Mouse (Mus musculus): ENCODE results near the gene Mttp. TPM values are rescaled to one million over a fixed set of nuclear protein-coding genes. Genes with fewer than 3 reads are reported as not detected.
"Not testable (repeated sequence)": the region's sequence is repeated elsewhere in the genome, so short reads cannot be mapped to it uniquely, and the experiment has no call there.

The Mttp gene
- polyA plus RNA-seq, 1 experiment = 1.2 TPM

- H3K79me2 ChIP-seq (ENCODE audit: control insufficient read depth, insufficient read depth) = peaks cover 25% of the 10 kb centered on the region
- H3ac ChIP-seq (ENCODE audit: control insufficient read depth, insufficient read length, low read depth) = peak overlapping the region; percentile 40
- peaks cover 11% of the 10 kb centered on the region for H3K79me3 ChIP-seq (ENCODE audit: low read depth)
- TF ChIP-seq MYOG (IDR thresholded peaks at IDR 0.05; ENCODE audit: control insufficient read depth, extremely low read depth, insufficient read length) (no peak), MAX (IDR thresholded peaks at IDR 0.05) (no peak), MYOD1 (IDR thresholded peaks at IDR 0.05; ENCODE audit: control insufficient read depth, insufficient read length, low read depth) (no peak), CTCF (IDR thresholded peaks at IDR 0.05; ENCODE audit: control insufficient read depth, insufficient read depth, insufficient read length) (no peak), CEBPB (IDR thresholded peaks at IDR 0.05; ENCODE audit: low read depth) (no peak), FOSL1 (IDR thresholded peaks at IDR 0.05; ENCODE audit: insufficient read depth, low read length, poor library complexity, severe bottlenecking) (no peak), USF1 (IDR thresholded peaks at IDR 0.05; ENCODE audit: low read depth) (no peak)
- peaks cover 6% of the 10 kb centered on the region for H3K36me3 ChIP-seq (ENCODE audit: control insufficient read depth, insufficient read depth)
- H3K4me3 ChIP-seq (ENCODE audit: insufficient read depth, poor library complexity, severe bottlenecking) = peak overlapping the region; percentile 55
- H3K27me3 ChIP-seq (ENCODE audit: control insufficient read depth, insufficient read depth, insufficient read length) = no peaks in the 10 kb centered on the region
Observed at GRCm38 (mm10) chr3:138142733-138143314, 1.9 kb downstream of the Mttp start.

GRCm38 (mm10) chr3:138142052-138142732 lies 2.6 kb downstream of the Mttp start:
- H3K79me2 ChIP-seq (ENCODE audit: control insufficient read depth, insufficient read depth) = peaks cover 25% of the 10 kb centered on the region
- peaks cover 11% of the 10 kb centered on the region for H3K79me3 ChIP-seq (ENCODE audit: low read depth)
- no peaks in the 10 kb centered on the region for H3K36me3 ChIP-seq (ENCODE audit: control insufficient read depth, insufficient read depth)
- TF ChIP-seq MAX (IDR thresholded peaks at IDR 0.05) (no peak), CEBPB (IDR thresholded peaks at IDR 0.05; ENCODE audit: low read depth) (no peak), MYOD1 (IDR thresholded peaks at IDR 0.05; ENCODE audit: control insufficient read depth, insufficient read length, low read depth) (no peak), FOSL1 (IDR thresholded peaks at IDR 0.05; ENCODE audit: insufficient read depth, low read length, poor library complexity, severe bottlenecking) (no peak), MYOG (IDR thresholded peaks at IDR 0.05; ENCODE audit: control insufficient read depth, extremely low read depth, insufficient read length) (no peak), CTCF (IDR thresholded peaks at IDR 0.05; ENCODE audit: control insufficient read depth, insufficient read depth, insufficient read length) (no peak), USF1 (IDR thresholded peaks at IDR 0.05; ENCODE audit: low read depth) (no peak)
- peak overlapping the region; percentile 35 for H3ac ChIP-seq (ENCODE audit: control insufficient read depth, insufficient read length, low read depth)
- H3K27me3 ChIP-seq (ENCODE audit: control insufficient read depth, insufficient read depth, insufficient read length) = no peaks in the 10 kb centered on the region
- H3K4me3 ChIP-seq (ENCODE audit: insufficient read depth, poor library complexity, severe bottlenecking) = peak overlapping the region; percentile 55

DNA sequence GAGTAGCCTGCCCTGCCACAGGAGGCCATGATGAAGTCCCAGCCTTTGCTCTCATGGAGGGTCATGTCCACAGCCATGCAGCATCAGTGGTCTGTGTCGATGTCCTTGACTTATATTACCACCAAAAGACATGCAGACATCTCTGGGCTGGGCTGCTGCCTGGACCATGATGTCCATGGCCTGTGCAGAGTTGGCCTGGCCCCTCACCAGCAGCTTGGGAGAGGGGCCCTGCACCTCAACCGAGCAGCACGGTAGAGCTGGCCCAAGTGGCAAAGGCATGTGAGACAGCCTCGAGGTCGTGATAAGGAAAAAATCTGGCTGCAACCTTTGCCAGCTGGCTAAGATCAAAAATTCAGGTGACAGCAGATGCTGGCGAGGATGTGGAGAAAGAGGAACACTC lies 5.1 kb downstream of the Mttp start:
- no peaks in the 10 kb centered on the region for H3K27me3 ChIP-seq (ENCODE audit: control insufficient read depth, insufficient read depth, insufficient read length)
- H3ac ChIP-seq (ENCODE audit: control insufficient read depth, insufficient read length, low read depth) = no peak overlapping the region
- TF ChIP-seq MYOG (IDR thresholded peaks at IDR 0.05; ENCODE audit: control insufficient read depth, extremely low read depth, insufficient read length) (no peak), MYOD1 (IDR thresholded peaks at IDR 0.05; ENCODE audit: control insufficient read depth, insufficient read length, low read depth) (no peak), MAX (IDR thresholded peaks at IDR 0.05) (no peak), USF1 (IDR thresholded peaks at IDR 0.05; ENCODE audit: low read depth) (no peak), CTCF (IDR thresholded peaks at IDR 0.05; ENCODE audit: control insufficient read depth, insufficient read depth, insufficient read length) (no peak), FOSL1 (IDR thresholded peaks at IDR 0.05; ENCODE audit: insufficient read depth, low read length, poor library complexity, severe bottlenecking) (no peak), CEBPB (IDR thresholded peaks at IDR 0.05; ENCODE audit: low read depth) (no peak)
- H3K79me3 ChIP-seq (ENCODE audit: low read depth) = no peaks in the 10 kb centered on the region
- H3K79me2 ChIP-seq (ENCODE audit: control insufficient read depth, insufficient read depth) = peaks cover 6% of the 10 kb centered on the region
- H3K4me3 ChIP-seq (ENCODE audit: insufficient read depth, poor library complexity, severe bottlenecking) = no peak overlapping the region
- no peaks in the 10 kb centered on the region for H3K36me3 ChIP-seq (ENCODE audit: control insufficient read depth, insufficient read depth)

DNA sequence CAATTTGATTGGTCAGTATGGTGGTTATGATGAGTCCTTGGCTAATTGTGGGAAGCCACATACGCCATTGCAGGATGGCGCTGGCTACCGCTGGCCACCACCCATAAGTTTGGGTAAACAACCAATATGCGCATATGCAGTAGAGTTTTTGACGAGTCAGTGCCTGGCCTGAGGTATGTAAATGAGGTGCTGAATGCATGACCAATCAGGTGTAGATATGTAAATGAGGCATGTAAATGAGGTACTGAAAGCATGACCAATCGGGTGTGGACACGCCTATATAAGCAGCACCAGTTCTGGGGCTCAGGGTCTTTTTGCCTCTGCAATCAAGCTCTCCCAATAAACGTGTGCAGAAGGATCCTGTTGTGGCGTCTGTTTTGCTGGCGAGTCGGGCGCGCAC lies 6.6 kb downstream of the Mttp start:
- not testable (repeated sequence) for H3ac ChIP-seq (ENCODE audit: control insufficient read depth, insufficient read length, low read depth); H3K79me3 ChIP-seq (ENCODE audit: low read depth); H3K36me3 ChIP-seq (ENCODE audit: control insufficient read depth, insufficient read depth); H3K27me3 ChIP-seq (ENCODE audit: control insufficient read depth, insufficient read depth, insufficient read length); H3K4me3 ChIP-seq (ENCODE audit: insufficient read depth, poor library complexity, severe bottlenecking); H3K79me2 ChIP-seq (ENCODE audit: control insufficient read depth, insufficient read depth)

DNA sequence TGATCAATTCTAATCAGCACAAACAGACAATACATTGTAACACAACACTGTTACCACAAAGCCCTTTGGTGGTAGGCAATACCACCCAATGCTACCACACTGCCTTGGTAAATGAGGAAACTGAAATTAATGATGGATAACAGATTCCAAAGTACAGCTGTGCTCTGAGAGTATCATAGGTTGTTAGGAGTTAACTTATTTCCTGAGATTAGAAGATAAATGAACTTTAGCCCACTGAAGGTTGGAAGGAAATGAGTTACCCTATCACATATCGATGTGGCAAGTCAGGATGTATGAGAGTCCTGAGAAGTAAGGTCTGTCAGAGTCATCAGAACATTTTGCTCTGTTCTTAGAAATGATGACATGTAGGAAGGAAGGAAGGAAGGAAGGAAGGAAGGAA lies 10.2 kb downstream of the Mttp start:
- Histone ChIP-seq H3K27me3 (ENCODE audit: control insufficient read depth, insufficient read depth, insufficient read length) (no peaks in the 10 kb centered on the region), H3K4me3 (ENCODE audit: insufficient read depth, poor library complexity, severe bottlenecking) (no peak overlapping the region), H3K79me2 (ENCODE audit: control insufficient read depth, insufficient read depth) (no peaks in the 10 kb centered on the region), H3K79me3 (ENCODE audit: low read depth) (no peaks in the 10 kb centered on the region), H3K36me3 (ENCODE audit: control insufficient read depth, insufficient read depth) (no peaks in the 10 kb centered on the region), H3ac (ENCODE audit: control insufficient read depth, insufficient read length, low read depth) (no peak overlapping the region)
- TF ChIP-seq FOSL1 (IDR thresholded peaks at IDR 0.05; ENCODE audit: insufficient read depth, low read length, poor library complexity, severe bottlenecking) (no peak), MYOD1 (IDR thresholded peaks at IDR 0.05; ENCODE audit: control insufficient read depth, insufficient read length, low read depth) (no peak), CTCF (IDR thresholded peaks at IDR 0.05; ENCODE audit: control insufficient read depth, insufficient read depth, insufficient read length) (no peak), MYOG (IDR thresholded peaks at IDR 0.05; ENCODE audit: control insufficient read depth, extremely low read depth, insufficient read length) (no peak), MAX (IDR thresholded peaks at IDR 0.05) (no peak), USF1 (IDR thresholded peaks at IDR 0.05; ENCODE audit: low read depth) (no peak), CEBPB (IDR thresholded peaks at IDR 0.05; ENCODE audit: low read depth) (no peak)

GRCm38 (mm10) chr3:138133916-138134315 lies 10.9 kb downstream of the Mttp start:
- no peaks in the 10 kb centered on the region for H3K36me3 ChIP-seq (ENCODE audit: control insufficient read depth, insufficient read depth)
- H3K79me3 ChIP-seq (ENCODE audit: low read depth) = no peaks in the 10 kb centered on the region
- no peaks in the 10 kb centered on the region for H3K79me2 ChIP-seq (ENCODE audit: control insufficient read depth, insufficient read depth)
- H3ac ChIP-seq (ENCODE audit: control insufficient read depth, insufficient read length, low read depth) = no peak overlapping the region
- TF ChIP-seq MYOG (IDR thresholded peaks at IDR 0.05; ENCODE audit: control insufficient read depth, extremely low read depth, insufficient read length) (no peak), USF1 (IDR thresholded peaks at IDR 0.05; ENCODE audit: low read depth) (no peak)
- no peaks in the 10 kb centered on the region for H3K27me3 ChIP-seq (ENCODE audit: control insufficient read depth, insufficient read depth, insufficient read length)
- H3K4me3 ChIP-seq (ENCODE audit: insufficient read depth, poor library complexity, severe bottlenecking) = no peak overlapping the region
